In genomic region chr11:53521821-53522131, GRCm38 (mm10) we compare ENCODE assay signal across 10 mouse cellular contexts. TPM values are rescaled to one million over a fixed set of nuclear protein-coding genes. Genes with fewer than 3 reads are reported as not detected.
DNase-seq lines count a peak whose midpoint lies in the region; ATAC-seq and TF ChIP-seq lines count a peak whose summit lies in the region.
"Had no signal": no experiment of that assay in that cellular context is flagged by ENCODE, and none has a peak within 500 bp of the region (broad histone marks: within the 10 kb centered on the region; RNA-seq: fewer than 3 reads in every experiment).

No protein-coding gene starts in this region.

- H3K9ac ChIP-seq in limb, embryonic 14.5 days (ENCODE audit: low read depth, low read length, severe bottlenecking): peak overlapping the region; percentile 25; the same call in 1 of the 2 replicates
- no peak overlapping the region for H3K9ac ChIP-seq in stomach, embryonic 16.5 days (ENCODE audit: low read length)

- H3K4me1 ChIP-seq in cerebellum, adult 2 months (ENCODE audit: control insufficient read depth, insufficient read depth, low read length): peaks cover 38% of the 10 kb centered on the region
- peaks cover 63% of the 10 kb centered on the region for H3K4me1 ChIP-seq in limb, embryonic 14.5 days (ENCODE audit: control insufficient read depth, insufficient read depth, low read length)
- H3K4me1 ChIP-seq in stomach, embryonic 16.5 days (ENCODE audit: control insufficient read depth, insufficient read depth, low read length): peaks cover 31% of the 10 kb centered on the region

- H3K4me2 ChIP-seq in limb, embryonic 14.5 days (replicated peaks; ENCODE audit: low read depth, low read length, severe bottlenecking): peak overlapping the region; percentile 85
- H3K4me2 ChIP-seq in stomach, embryonic 16.5 days (ENCODE audit: low read depth, low read length): peak overlapping the region; percentile 81

- ATAC-seq in limb, embryonic 14.5 days (ENCODE audit: low FRiP score, low read depth): no peak
- ATAC-seq in stomach, embryonic 16.5 days (ENCODE audit: insufficient read depth, low FRiP score): no peak

- peak in 1 of 2 experiments; percentile 56 for DNase-seq in cerebellum, adult 2 months
- no peak for DNase-seq in cerebellum, postnatal 36 days
- peak; percentile 43 for DNase-seq in urinary bladder, postnatal 14 days (ENCODE audit: low spot score)
- DNase-seq in urinary bladder, postnatal 10 days (ENCODE audit: low spot score): no peak
- DNase-seq in limb, embryonic 14.5 days (ENCODE audit: low spot score): no peak
- no peak for DNase-seq in embryo, embryonic 9.5 days (ENCODE audit: extremely low spot score)
- no peak for DNase-seq in kidney, adult 18-20 months

- TF ChIP-seq POLR2A in cerebellum, adult 2 months (IDR thresholded peaks at IDR 0.05; ENCODE audit: borderline replicate concordance, insufficient read depth, low read length): no peak
- TF ChIP-seq POLR2A in limb, embryonic 14.5 days (IDR thresholded peaks at IDR 0.05; ENCODE audit: borderline replicate concordance, extremely low read depth, insufficient read depth, insufficient read length): no peak

- no peak for TF ChIP-seq CTCF in cerebellum, adult 2 months (IDR thresholded peaks at IDR 0.05; ENCODE audit: borderline replicate concordance, insufficient read depth, low read depth, low read length)

- H3K4me3 ChIP-seq in cerebellum, adult 2 months (replicated peaks; ENCODE audit: insufficient read depth, low read depth, low read length): peak overlapping the region; percentile 78
- peak overlapping the region; percentile 82; the same call in 1 of the 2 replicates for H3K4me3 ChIP-seq in limb, embryonic 14.5 days (replicated peaks; ENCODE audit: low read length)
- peak overlapping the region; percentile 81 for H3K4me3 ChIP-seq in stomach, embryonic 16.5 days (replicated peaks; ENCODE audit: low read length)

- no peaks in the 10 kb centered on the region for H3K27me3 ChIP-seq in cerebellum, adult 2 months (ENCODE audit: control insufficient read depth, insufficient read depth, low read length)
- H3K27me3 ChIP-seq in limb, embryonic 14.5 days (ENCODE audit: control insufficient read depth, insufficient read depth, low read length): no peaks in the 10 kb centered on the region
- no peaks in the 10 kb centered on the region for H3K27me3 ChIP-seq in stomach, embryonic 16.5 days (ENCODE audit: control insufficient read depth, insufficient read depth, low read length)

- H3K9me3 ChIP-seq in limb, embryonic 14.5 days (ENCODE audit: control insufficient read depth, low read length): no peaks in the 10 kb centered on the region
- H3K9me3 ChIP-seq in stomach, embryonic 16.5 days (replicated peaks; ENCODE audit: control insufficient read depth, low read length): no peaks in the 10 kb centered on the region

- WGBS in cerebellum, adult 2 months: 14% methylated on average over 7 of the region's 7 CpGs
- 72% methylated on average over 7 of the region's 7 CpGs for WGBS in limb, embryonic 14.5 days
- WGBS in stomach, embryonic 16.5 days: 75% methylated on average over 7 of the region's 7 CpGs

- H3K27ac ChIP-seq in cerebellum, adult 2 months (ENCODE audit: insufficient read depth, low read length): peak overlapping the region; percentile 89
- H3K27ac ChIP-seq in limb, embryonic 14.5 days (replicated peaks; ENCODE audit: low read depth, low read length): no peak overlapping the region
- H3K27ac ChIP-seq in stomach, embryonic 16.5 days (ENCODE audit: low read length): no peak overlapping the region; the same call in 1 of the 2 replicates

- no peaks in the 10 kb centered on the region for H3K36me3 ChIP-seq in limb, embryonic 14.5 days (ENCODE audit: control insufficient read depth, insufficient read depth, low read length)
- H3K36me3 ChIP-seq in stomach, embryonic 16.5 days (ENCODE audit: control insufficient read depth, insufficient read depth, low read length): no peaks in the 10 kb centered on the region

RNA-seq across cellular contexts. Expression of gene Sept8, which starts 2.7 kb away (rescaled TPM):
- 318 and 354 TPM in 2 replicates for polyA plus RNA-seq in cerebellum, adult 2 months (2012; rRNA removed)
- 104 and 110 TPM in 2 replicates for polyA plus RNA-seq in limb, embryonic 14.5 days (2012; rRNA removed)
- 50.4 and 51.6 TPM in 2 replicates for polyA plus RNA-seq in limb, embryonic 14.5 days (2014; fragmentation: Nextera tagmentation; extraction: Ambion mirVana)
- polyA plus RNA-seq in stomach, embryonic 16.5 days (2015; fragmentation: Nextera tagmentation; extraction: Ambion mirVana): 33.8 and 34.4 TPM in 2 replicates

RNA-seq across cellular contexts. Expression of gene Sowaha, which starts 41.7 kb away (rescaled TPM):
- polyA plus RNA-seq in cerebellum, adult 2 months (2012; rRNA removed): 23.1 and 27.1 TPM in 2 replicates
- 0.16 and 0.19 TPM in 2 replicates for polyA plus RNA-seq in limb, embryonic 14.5 days (2012; rRNA removed)
- 0.22 and 0.30 TPM in 2 replicates for polyA plus RNA-seq in limb, embryonic 14.5 days (2014; fragmentation: Nextera tagmentation; extraction: Ambion mirVana)
- 0.46 and 0.58 TPM in 2 replicates for polyA plus RNA-seq in stomach, embryonic 16.5 days (2015; fragmentation: Nextera tagmentation; extraction: Ambion mirVana)

RNA-seq across cellular contexts. Expression of gene Gm9945, which starts 41.8 kb away (rescaled TPM):
- polyA plus RNA-seq in cerebellum, adult 2 months (2012; rRNA removed): 0.65 and 1.6 TPM in 2 replicates
- not detected in 2 replicates for polyA plus RNA-seq in limb, embryonic 14.5 days (2012; rRNA removed)
- not detected in 2 replicates for polyA plus RNA-seq in limb, embryonic 14.5 days (2014; fragmentation: Nextera tagmentation; extraction: Ambion mirVana)
- not detected in 2 replicates for polyA plus RNA-seq in stomach, embryonic 16.5 days (2015; fragmentation: Nextera tagmentation; extraction: Ambion mirVana)
- polyA plus RNA-seq: brain, embryonic 14.5 days; limb, embryonic 11.5 days had no signal

RNA-seq across cellular contexts. Expression of gene Kif3a, which starts 45.4 kb away (rescaled TPM):
- polyA plus RNA-seq in cerebellum, adult 2 months (2012; rRNA removed): 91.1 and 93.2 TPM in 2 replicates
- 37.1 and 38.3 TPM in 2 replicates for polyA plus RNA-seq in limb, embryonic 14.5 days (2012; rRNA removed)
- 63.7 and 78.4 TPM in 2 replicates for polyA plus RNA-seq in limb, embryonic 14.5 days (2014; fragmentation: Nextera tagmentation; extraction: Ambion mirVana)
- 53.5 and 57.0 TPM in 2 replicates for polyA plus RNA-seq in stomach, embryonic 16.5 days (2015; fragmentation: Nextera tagmentation; extraction: Ambion mirVana)

RNA-seq across cellular contexts. Expression of gene Gm9837, which starts 51.5 kb away (rescaled TPM):
- not detected in 2 replicates for polyA plus RNA-seq in cerebellum, adult 2 months (2012; rRNA removed)
- polyA plus RNA-seq in limb, embryonic 14.5 days (2012; rRNA removed): not detected in 2 replicates
- not detected in 2 replicates for polyA plus RNA-seq in limb, embryonic 14.5 days (2014; fragmentation: Nextera tagmentation; extraction: Ambion mirVana)
- polyA plus RNA-seq in stomach, embryonic 16.5 days (2015; fragmentation: Nextera tagmentation; extraction: Ambion mirVana): not detected in 2 replicates
- polyA plus RNA-seq: brain, embryonic 14.5 days; limb, embryonic 11.5 days had no signal

Comparison
In these comparisons a context has a peak if more than half of its experiments do, and no peak if none do; other contexts are left out.
1. RNA of gene Sowaha, which starts 41.7 kb away (polyA plus RNA-seq): 23.1 to 27.1 TPM in cerebellum, adult 2 months; 0.46 to 0.58 TPM in stomach, embryonic 16.5 days and 0.16 to 0.30 TPM in limb, embryonic 14.5 days; every median in the first group is over 10 times any median in the second.
2. Peak in every context shown above with its lines, with median percentiles within 50 percentile points of each other: H3K4me3 ChIP-seq.